Mouse (Mus musculus) small intestine, adult 2 months (tissue): ENCODE measurements around the gene Cd9. TPM values are rescaled to one million over a fixed set of nuclear protein-coding genes. Genes with fewer than 3 reads are reported as not detected.

Experiments
- H3K27ac ChIP-seq: fragments of 200-500 bp; 2 replicates; pipeline ENCODE4 v1.5.1; 2012; ENCODE audit warnings: low read depth, low read length, control low read depth, inconsistent platforms; ENCODE audit not compliant: insufficient read depth
- H3K27me3 ChIP-seq: fragments of 200-500 bp; 2 replicates; pipeline ENCODE4 v1.6.1; 2012; ENCODE audit warnings: mild to moderate bottlenecking, moderate library complexity, low read length, inconsistent platforms; ENCODE audit not compliant: control insufficient read depth, insufficient read depth
- H3K36me3 ChIP-seq: fragments of 200-500 bp; 2 replicates; pipeline ENCODE4 v1.6.1; 2012; ENCODE audit warnings: mild to moderate bottlenecking, low read length, control low read depth, inconsistent platforms; ENCODE audit not compliant: control insufficient read depth, insufficient read depth
- H3K4me1 ChIP-seq: fragments of 200-500 bp; 2 replicates; pipeline ENCODE4 v1.6.1; 2012; ENCODE audit warnings: low read length, inconsistent platforms, mixed read lengths; ENCODE audit not compliant: control insufficient read depth, insufficient read depth, insufficient read length
- H3K4me3 ChIP-seq: fragments of 200-500 bp; 2 replicates; pipeline ENCODE4 v1.5.1; 2012; ENCODE audit warnings: low read depth, mild to moderate bottlenecking, control low read depth, inconsistent platforms, low read length, moderate library complexity
- CTCF ChIP-seq: fragments of 200-500 bp; IDR thresholded peaks from 2 replicates; pipeline ENCODE4 v1.5.1; 2012; ENCODE audit warnings: low read depth, mild to moderate bottlenecking, control low read depth, inconsistent platforms, low read length, moderate library complexity, mixed read lengths; ENCODE audit not compliant: insufficient replicate concordance, insufficient read length; ENCODE audit errors: extremely low read depth
- POLR2A ChIP-seq: fragments of 200-500 bp; IDR thresholded peaks from 2 replicates; pipeline ENCODE4 v1.6.1; 2012; ENCODE audit warnings: low read depth, mild to moderate bottlenecking, control low read depth, inconsistent platforms, low read length, moderate library complexity
- WGBS: fragments of 180-500 bp; shearing (Covaris S2); methylation state at CpG from one replicate; pipeline ENCODE4 v1.1.7; 2018; 5-methylcytosine and 5-hydroxymethylcytosine counted together
- polyA plus RNA-seq: library from polyadenylated mRNA; depleted of rRNA; stranded (reverse); fragments of >200 nt; gene quantifications from 2 replicates; pipeline ENCODE4 v1.2.3, GENCODE M21; 2012

Gene Cd9
- polyA plus RNA-seq, 1 experiment = 46.5 TPM

DNA sequence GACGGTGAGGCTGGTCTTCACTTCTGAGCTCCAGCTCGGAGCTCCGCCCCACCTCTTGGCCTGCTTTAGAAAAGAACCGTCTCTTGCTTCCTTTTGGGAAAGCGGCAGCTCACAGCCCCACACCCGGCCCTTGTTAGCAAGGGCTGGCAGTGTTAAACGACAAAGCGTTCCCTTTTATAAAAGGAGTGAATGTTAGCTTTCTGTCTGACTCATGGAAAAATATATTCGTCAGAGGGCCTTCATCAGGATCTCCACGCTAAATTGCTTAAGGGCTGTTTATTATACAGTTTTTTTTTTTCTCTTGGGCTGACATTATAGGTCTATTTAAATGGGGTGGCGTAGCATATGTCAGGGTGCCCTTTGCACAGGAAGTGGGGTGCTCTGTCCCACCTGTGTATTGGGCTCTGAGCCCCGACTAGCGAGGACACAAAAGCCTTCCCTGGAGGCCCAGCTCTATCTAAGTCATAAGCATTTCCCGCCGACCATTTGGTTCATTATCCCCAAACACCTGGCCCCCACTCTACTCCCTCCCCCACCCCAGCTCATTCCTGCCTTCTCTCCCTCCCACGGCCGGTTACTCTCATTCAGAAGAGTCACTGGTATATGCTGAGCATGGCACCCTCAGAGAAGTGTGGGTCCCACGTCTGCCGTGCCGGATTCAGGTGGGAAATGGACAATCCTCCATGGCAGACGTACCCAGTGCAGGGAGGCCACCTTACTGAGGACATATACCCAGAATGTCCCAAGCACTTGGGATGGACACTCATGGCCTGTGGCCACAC is 26.2 kb downstream of the Cd9 start:
- TF ChIP-seq CTCF = no peak
- no peak for TF ChIP-seq POLR2A
- Histone ChIP-seq H3K27ac (peak overlapping the region; percentile 29; the same call in 1 of the 2 replicates), H3K36me3 (peaks cover 7% of the 10 kb centered on the region), H3K27me3 (no peaks in the 10 kb centered on the region), H3K4me3 (no peak overlapping the region), H3K4me1 (no peaks in the 10 kb centered on the region; the same call in 1 of the 2 replicates)
- 79% methylated on average over 21 of the region's 21 CpGs for whole genome bisulfite sequencing

- Histone ChIP-seq H3K36me3 (peaks cover 10% of the 10 kb centered on the region), H3K27me3 (no peaks in the 10 kb centered on the region), H3K4me1 (no peaks in the 10 kb centered on the region; the same call in 1 of the 2 replicates), H3K4me3 (no peak overlapping the region), H3K27ac (peak overlapping the region; percentile 20; the same call in 1 of the 2 replicates)
- TF ChIP-seq CTCF (no peak), POLR2A (no peak)
- 86% methylated on average over 16 of the region's 16 CpGs for WGBS
Measured at GRCm38 (mm10) chr6:125467301-125467715, 27.3 kb downstream of the Cd9 start.

DNA sequence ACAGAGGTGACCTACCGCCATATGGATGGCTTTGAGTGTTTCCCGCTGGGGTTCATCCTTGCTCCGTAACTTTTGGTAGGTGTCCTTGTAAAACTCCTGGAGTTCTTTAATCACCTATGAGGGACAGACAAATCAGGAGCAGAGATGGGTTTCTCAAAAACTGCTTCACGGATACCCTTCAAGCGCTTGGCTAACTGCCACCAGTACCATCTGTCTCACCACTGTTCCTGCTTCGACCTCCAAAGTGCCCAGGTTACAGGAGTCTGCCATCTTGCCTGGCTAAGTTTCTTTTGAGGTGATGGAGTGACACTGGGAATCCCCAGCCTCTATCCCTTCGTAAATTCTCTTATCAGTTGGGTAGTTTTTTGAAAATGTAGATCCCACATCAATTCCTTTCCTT is 32.3 kb downstream of the Cd9 start:
- H3K4me1 ChIP-seq = peaks cover 2% of the 10 kb centered on the region
- peaks cover 18% of the 10 kb centered on the region for H3K36me3 ChIP-seq
- no peak overlapping the region for H3K4me3 ChIP-seq
- H3K27me3 ChIP-seq = no peaks in the 10 kb centered on the region
- WGBS = 87% methylated on average over 7 of the region's 7 CpGs
- TF ChIP-seq CTCF (no peak), POLR2A (no peak)
- no peak overlapping the region for H3K27ac ChIP-seq

GRCm38 (mm10) chr6:125461788-125462187 is 32.8 kb downstream of the Cd9 start:
- TF ChIP-seq CTCF (no peak), POLR2A (no peak)
- Histone ChIP-seq H3K27ac (no peak overlapping the region), H3K36me3 (peaks cover 18% of the 10 kb centered on the region), H3K27me3 (no peaks in the 10 kb centered on the region), H3K4me1 (peaks cover 2% of the 10 kb centered on the region), H3K4me3 (no peak overlapping the region)
- 52% methylated on average over 8 of the region's 8 CpGs for WGBS

DNA sequence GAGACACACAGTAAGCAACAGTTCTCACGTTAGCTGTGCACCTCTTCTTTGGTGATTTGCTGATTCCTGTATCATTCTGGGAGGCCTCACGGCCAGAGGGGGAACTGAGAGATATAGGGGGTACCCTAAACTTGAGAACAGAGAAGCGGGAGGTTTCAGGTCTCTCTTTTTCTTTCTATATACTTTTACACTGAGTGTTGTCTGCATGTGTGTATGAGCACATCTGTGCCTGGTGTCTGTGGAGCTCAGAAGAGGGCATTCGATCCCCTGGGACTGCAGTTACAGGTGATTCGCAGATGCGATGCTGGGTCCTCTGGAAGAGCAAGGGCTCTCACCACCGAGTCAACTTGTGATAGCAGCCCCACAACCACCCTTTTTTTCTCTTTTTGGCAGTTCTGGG is 33.3 kb downstream of the Cd9 start:
- Histone ChIP-seq H3K27me3 (no peaks in the 10 kb centered on the region), H3K4me1 (peaks cover 2% of the 10 kb centered on the region), H3K27ac (no peak overlapping the region), H3K36me3 (peaks cover 18% of the 10 kb centered on the region), H3K4me3 (no peak overlapping the region)
- 86% methylated on average over 7 of the region's 7 CpGs for WGBS
- TF ChIP-seq CTCF = no peak
- no peak for TF ChIP-seq POLR2A

- Histone ChIP-seq H3K27ac (no peak overlapping the region), H3K27me3 (no peaks in the 10 kb centered on the region), H3K36me3 (peaks cover 18% of the 10 kb centered on the region), H3K4me1 (peaks cover 2% of the 10 kb centered on the region), H3K4me3 (no peak overlapping the region)
- WGBS = 89% methylated on average over 11 of the region's 11 CpGs
- TF ChIP-seq POLR2A = no peak
- TF ChIP-seq CTCF = no peak
Measured at GRCm38 (mm10) chr6:125460589-125460988, 34.0 kb downstream of the Cd9 start.

GRCm38 (mm10) chr6:125459903-125460302 is 34.7 kb downstream of the Cd9 start:
- no peak for TF ChIP-seq CTCF
- no peak for TF ChIP-seq POLR2A
- H3K36me3 ChIP-seq = peaks cover 18% of the 10 kb centered on the region
- H3K4me1 ChIP-seq = peaks cover 2% of the 10 kb centered on the region

More at GRCm38 (mm10) chr6:125459903-125460302, 34.7 kb downstream of the Cd9 start:
- Histone ChIP-seq H3K27me3 (no peaks in the 10 kb centered on the region), H3K4me3 (no peak overlapping the region), H3K27ac (no peak overlapping the region)
- WGBS = 84% methylated on average over 5 of the region's 5 CpGs
